Mouse (Mus musculus) adrenal gland, adult (tissue): ENCODE results near the gene Fat3.
A peak's percentile ranks its signal among the peaks of the same experiment; 100 is the strongest.

Experiments used
- DNase-seq, 2 experiments: peaks; one replicate each; pipeline ENCODE4 v3.0.0; 2022 to 2023; ENCODE audit warnings: low spot score in 1 of 2; ENCODE audit not compliant: inconsistent age in 2 of 2

Fat3 gene

DNA sequence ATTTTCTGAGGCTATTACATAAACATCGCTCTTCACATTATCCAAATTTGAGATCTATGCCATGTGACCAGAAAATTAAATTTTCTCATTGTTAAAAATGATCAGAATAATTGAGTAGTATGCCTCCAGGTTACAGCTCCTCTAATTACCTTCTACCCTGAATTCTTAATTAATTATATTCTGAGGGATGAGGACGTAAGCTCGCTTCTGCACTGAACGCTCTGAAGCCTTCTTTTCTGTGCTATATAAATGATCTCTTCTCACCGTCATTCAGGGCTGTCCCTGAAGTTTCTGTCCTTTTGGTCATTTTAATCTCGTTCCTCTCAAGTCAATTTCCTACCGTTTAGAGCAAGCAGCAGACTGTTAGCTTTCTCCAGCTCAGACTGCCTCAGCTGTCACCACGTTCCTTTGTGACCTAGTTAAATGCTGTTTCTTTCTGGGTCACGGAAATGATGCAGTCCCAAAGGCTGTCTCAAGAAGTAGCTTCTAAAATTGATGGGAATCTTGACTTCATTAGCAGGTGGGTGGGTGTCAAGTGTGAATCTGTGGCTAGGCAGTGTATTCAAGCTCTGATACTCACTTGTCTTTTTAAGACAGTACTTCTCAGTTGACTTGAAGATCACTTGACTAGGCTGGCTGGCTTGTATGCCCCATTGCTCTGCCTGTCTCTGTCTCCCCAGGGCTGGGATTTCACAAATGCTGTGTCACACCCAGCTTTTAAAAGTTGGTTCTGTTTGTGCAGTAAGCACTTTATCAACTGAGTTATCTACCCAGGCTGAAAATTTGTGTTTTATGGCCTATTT, 596.9 kb downstream of the Fat3 start:
- DNase-seq: no peak

DNA sequence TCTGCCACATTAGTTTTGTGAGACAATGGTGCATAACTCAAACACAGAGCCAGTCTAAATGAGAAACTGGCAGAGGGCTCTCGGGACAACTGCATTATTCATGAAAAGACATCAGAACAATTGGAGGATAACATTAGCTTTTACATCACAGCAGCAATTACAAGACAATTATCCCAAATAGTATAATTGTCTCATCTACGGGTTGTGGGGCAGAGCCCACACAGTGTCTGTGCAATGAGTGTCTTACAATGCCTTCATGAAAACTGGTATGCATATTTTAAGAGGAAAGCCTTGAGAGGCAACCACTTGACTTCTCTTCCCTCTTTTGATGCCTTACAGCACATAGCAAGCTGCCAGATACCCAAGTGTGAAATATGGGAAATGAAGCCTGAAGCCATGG, 603.0 kb downstream of the Fat3 start:
- DNase-seq: no peak

DNA sequence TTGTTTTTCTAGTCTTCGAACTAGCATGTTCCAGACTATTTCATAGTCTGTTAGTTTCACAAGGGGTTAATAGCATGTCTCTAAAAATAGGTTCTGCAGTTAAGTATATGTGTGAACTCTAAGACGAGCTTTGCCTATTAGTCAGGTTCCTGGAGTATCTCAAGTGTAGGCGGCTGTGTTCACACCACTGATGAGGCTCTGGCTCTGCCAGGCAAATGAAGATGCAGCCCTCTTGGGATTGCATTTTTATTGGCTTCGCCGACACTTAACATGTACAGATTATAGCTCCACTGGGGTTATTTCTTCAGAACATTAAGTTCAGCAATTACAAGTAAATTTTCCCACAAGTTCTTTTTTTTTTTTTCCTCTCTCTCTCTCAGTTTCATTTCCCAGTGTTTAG, 614.3 kb downstream of the Fat3 start:
- DNase-seq: no peak

DNA sequence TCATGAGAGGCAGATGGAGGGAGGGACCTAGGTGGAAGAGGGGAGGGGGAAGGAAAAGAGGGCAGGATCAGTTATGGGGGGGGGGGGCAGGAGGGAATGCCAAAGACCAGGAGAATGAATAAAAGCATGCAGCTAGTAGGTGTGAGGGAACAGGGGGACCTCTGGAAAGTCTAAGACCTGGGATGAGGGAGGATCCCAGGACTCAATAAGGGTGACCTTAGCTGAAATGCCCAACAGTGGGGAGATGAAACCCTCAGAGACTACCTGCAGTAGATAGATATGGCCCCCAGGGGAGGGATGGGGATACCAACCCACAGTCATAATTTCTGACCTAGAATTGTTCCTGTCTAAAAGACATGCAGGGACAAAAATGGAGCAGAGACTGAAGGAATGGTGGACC, 620.3 kb downstream of the Fat3 start:
- DNase-seq: no peak

DNA sequence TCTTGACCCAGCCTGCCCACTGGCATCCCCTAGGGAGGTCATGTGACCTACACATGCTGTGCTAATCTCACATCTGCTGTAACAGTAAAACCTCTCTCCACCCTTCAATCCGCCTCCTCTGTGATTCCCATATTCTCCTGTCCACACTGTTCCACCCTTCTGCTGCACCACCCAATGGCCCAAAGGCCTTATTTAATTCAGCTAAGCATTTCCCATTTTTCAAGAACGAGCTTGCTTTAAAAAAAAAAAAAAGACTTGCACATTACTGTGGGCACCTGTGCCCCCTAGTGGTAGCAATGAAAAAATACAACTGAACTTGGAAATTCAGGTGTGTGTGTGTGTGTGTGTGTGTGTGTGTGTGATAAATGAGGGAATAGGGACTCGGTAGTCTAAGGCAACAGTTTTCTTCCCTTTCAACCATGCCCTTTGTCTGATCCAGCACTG, 620.9 kb downstream of the Fat3 start:
- DNase-seq: peak in 1 of 2 experiments; percentile 59

DNA sequence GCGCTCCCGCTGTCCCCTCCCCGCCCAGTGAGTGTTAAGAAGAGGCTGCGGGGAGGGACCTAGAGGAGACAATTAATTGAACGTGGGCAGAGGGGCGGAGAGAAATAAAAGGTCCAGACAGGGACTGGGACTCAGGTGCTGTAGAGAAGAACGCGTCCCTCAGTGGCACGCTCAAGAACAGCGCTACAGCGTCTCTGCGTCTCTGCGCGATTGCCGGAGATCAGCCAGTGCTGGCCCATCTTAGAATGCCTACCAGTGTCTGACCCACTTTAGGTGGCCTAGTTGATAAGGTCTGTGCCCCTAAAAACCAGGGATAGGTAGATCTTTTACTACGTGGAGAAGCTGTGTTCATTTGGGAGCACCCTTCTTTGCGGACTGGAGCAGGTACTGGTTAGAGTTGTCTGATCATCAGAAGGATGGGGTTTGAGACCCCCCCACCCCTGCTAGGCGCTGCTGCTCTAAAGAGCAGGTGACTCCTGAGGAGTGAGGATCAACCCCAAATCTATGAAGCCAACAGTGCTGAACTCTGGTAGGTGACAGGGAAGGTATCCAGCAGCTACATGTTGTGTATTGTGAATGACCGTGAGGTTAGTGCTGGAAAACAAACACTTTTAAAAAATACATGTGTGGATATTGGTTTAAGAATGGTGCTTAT, 626.5 kb downstream of the Fat3 start, which contains the start of gene Mtnr1b:
TSS of gene Mtnr1b (minus strand) at position 51 of the 655 bp plus-strand sequence.
- no peak for DNase-seq

DNA sequence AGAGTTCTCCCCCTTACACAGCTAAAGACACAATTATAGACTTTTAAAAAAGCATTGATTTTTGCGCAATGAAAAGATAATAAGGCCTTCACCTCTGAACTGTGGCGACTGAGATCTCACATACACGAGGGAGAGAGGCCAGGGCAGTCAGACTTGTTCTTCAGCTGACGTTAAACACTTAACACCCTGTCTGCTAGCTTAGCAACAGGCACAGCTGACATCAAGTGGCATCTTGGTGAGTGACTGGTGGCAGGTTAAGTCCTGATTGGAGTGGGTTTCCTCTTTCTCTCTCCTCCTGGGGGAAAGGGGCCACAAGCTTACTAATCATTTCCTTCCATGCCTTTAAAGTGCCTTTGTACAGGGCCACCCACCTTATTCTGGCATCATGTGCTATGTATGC, 631.1 kb downstream of the Fat3 start:
- DNase-seq: no peak

DNA sequence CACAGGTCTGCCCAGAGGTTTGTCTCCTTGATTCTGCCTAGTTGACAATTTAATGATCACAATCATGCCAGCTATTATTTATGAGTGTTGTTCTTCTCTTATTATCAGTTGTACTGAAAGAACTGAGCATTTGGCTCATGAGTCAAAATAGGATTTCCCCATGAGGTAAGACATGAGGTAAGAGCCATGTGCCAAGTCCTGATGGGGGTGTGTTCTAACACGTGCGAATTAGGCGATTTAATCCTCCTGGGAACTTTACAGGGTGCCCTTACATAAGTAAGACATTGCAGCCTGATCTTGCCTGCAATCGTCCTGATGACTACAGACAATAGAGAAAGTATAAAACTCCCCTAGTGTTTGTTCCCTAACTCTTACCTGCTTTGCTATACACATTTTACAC, 631.6 kb downstream of the Fat3 start:
- no peak for DNase-seq

DNA sequence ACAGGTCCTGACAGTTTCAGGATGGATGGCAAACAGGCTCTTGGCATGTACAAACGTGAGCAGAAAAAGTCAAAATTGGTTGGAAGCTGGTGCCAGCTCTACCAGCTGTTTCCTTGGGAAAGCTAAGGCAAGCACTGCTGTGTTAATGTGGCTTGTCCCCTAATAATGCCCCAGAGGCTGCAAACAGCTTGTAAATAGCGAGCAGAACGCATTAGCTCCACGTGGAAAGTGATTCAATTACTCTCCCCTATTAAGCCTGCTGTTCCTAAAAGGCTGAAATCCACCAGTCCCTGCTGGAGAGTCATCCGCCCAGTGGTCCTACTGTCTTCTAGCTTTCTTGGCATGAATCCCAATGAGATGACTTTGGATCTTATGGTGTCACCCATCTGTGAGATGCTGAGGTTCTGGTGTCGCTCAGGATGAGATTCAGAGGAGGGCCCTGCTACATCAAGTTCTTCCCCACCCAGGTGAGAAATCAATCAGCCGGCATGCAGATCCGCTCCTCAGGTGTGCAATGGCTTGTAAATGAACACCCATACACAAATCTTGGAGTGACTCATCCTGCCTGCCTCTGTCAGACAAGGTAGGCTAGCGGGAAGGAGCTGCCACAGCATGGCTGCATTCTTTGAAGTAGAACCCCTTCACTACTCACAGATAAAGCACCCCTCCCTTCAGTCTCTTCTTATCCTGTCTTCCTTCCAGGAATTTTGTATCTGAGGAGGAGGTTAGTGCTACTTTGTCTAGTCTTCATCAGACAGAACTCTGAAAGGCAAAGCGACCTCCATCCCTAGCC, 634.6 kb downstream of the Fat3 start:
- no peak for DNase-seq

DNA sequence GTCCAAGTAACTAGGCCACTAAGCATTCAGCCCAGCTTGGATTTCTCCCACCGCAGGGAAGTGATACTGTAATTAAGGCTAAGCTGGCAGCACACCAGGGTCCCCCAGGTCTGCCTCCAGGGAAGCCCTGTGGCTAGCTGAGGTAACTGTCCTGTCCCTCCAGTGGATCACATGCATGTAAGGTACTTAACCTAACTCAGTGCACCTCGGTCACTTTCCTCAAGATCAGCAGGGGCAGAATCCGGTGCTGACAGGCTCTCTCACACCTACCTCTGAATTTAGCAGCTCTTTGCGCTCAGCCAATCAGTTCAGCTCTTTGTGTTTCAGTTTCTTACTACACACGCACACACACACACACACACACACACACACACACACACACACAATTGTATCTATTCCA, 639.7 kb downstream of the Fat3 start:
- DNase-seq: no peak
